Mouse (Mus musculus): ENCODE data around the gene Olfr1226.
"Not testable (repeated sequence)": the region's sequence is repeated elsewhere in the genome, so short reads cannot be mapped to it uniquely, and the experiment has no call there.

Olfr1226 gene

DNA sequence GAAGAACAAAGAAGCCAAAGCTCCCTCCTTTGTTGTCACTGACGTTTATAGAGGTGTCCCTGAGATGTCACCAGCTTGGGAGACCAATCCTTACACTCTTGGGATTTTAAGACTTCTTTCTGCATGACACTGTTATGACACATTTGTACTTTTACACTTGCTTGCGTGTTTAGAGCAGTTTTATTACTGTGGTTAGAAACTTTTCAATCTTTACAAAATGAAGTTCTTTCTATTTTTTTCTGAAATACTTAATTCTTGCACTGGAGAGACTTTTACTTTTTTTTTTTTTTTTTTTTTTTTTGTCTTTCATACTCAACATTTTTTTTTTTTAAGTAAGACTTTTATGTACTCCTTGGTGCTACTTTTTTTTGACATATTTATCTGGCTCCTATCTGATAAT, at the start of gene Olfr1226:
TSS of gene Olfr1226 (minus strand) at position 101 of the 400 bp plus-strand sequence.
- DNase-seq (ENCODE audit: low spot score in 2 of 2), result no peak

DNA sequence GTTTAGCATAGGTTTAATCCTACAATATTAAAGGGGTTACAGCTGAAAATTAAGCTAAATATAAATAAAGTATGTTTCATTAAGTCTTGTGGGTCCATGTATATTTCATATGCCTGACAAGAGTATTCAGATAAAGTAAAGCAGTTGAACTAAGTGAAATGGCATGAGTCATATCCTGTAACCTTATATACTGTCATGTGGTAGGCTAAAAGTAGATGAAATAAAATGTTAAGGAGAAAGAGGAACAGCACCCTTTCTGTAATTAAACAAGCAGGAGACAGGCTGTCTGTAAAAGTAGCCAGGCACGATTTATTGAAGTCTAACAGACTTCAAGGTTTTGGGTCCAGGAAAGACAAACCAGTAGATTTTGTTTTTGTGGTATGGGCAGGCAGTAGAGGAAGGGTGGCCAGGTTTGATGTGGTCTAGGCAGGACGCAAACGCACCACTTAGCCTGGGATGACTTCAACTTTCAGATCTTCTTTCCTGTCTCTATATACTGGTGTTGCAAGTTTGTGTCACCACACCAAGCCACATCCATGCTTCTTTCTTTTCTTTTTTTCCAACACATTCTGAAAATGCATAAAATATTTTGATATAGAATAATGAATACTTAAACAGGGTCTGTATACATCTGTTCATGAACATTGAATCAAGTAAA, 3.4 kb downstream of the Olfr1226 start:
- DNase-seq (ENCODE audit: low spot score in 2 of 2), result no peak

DNA sequence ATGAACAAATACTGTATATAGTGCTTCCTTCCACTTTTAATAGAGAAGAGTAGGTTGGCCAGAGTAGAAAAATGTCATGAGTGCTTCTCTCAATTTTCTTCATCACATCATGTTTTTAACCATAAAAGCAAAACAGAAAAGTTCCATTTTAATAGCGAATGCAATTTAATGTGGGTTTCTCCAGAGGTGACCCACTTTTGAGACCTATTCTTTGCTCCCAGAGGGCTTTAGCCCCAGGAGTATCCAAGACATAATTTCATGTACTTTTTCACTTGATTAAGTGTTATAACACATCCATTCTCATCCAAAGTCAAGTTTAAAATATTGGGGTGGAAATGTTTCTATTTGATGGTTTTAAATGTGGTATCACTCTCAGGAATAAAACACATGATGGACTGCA, 25.3 kb downstream of the Olfr1226 start, which contains the start of gene Olfr1225:
TSS of gene Olfr1225 (minus strand) at position 101 of the 400 bp plus-strand sequence.
- no peak for DNase-seq (ENCODE audit: low spot score in 2 of 2)

DNA sequence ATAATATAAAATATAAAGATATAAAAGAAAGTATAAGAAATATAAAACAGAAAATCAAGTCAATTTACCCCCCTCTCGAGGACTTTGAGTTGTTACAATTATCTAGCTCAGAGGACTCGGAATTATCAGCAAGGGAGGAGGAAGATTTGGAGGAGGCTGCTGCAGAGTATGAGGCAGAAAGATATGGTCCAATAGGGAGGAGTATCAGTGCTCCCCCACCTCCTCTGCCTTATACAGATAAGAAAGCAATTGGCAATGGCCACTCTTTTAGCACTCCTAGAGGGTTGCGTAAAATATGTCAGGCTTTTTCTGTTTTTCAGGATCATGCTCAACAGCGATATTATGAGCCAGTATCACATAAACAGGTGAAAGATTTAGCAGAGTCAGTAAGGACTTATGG, 35.1 kb downstream of the Olfr1226 start:
- not testable (repeated sequence) for DNase-seq (ENCODE audit: low spot score in 2 of 2)

DNA sequence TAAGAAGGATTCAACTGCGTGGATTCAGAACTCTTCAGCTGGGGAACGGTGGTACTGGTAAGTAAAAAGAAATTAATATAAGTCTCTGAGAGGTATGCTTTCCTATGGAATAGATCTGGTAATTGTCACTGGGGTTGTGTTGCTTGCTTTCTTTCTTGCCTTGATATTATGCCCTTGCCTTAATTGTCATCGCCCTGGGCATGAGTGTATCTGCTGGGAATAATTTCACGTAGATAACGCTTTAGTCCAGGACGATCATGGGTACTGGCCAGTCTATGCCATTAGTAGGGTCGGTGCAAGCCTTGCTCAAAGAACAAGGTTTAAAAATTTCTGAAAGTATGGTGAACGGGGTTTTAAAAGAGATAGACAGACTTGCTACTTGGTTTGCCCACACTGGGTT, 35.9 kb downstream of the Olfr1226 start, which contains the start of gene Olfr1224-ps1:
TSS of gene Olfr1224-ps1 (minus strand) at position 101 of the 400 bp plus-strand sequence.
- not testable (repeated sequence) for DNase-seq (ENCODE audit: low spot score in 2 of 2)

DNA sequence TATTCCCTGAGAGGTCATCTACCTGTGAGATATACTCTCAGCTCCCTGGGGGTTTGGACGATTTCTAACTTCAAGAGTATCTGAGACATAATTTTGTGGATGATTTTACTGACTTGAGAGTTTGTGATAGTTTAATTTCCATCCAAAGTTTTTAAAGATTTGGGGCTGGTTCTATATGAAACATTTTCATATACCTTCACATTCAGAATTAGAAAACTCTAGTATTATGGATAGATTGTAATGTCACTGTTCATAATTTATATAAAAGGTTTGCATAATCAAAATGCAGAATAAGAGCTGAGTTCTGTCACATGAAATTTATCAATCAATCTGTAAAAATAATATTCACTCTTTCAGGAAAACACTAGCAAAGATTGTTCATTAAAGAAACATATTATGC, 48.4 kb downstream of the Olfr1226 start, which contains the start of gene Olfr1223:
TSS of gene Olfr1223 (minus strand) at position 101 of the 400 bp plus-strand sequence.
- DNase-seq (ENCODE audit: low spot score in 2 of 2), result no peak
